Mouse (Mus musculus): ENCODE measurements around the gene P2ry12.

- TF ChIP-seq POLR2A (IDR thresholded peaks at IDR 0.05; ENCODE audit: control insufficient read depth in 1 of 2, insufficient read depth in 1 of 2, low read depth in 1 of 2, low read length in 2 of 2, poor library complexity in 1 of 2) = no peak
- TF ChIP-seq SIN3A (IDR thresholded peaks at IDR 0.05; ENCODE audit: low read length) = no peak
- no peak for TF ChIP-seq JUND (IDR thresholded peaks at IDR 0.05; ENCODE audit: low read depth, low read length)
- TF ChIP-seq CTCF (IDR thresholded peaks at IDR 0.05 in 2 of 3, conservative IDR thresholded peaks at IDR 0.05 in 1 of 3; ENCODE audit: control insufficient read depth in 1 of 3, insufficient read depth in 1 of 3, low read depth in 2 of 3, low read length in 3 of 3, poor library complexity in 1 of 3, severe bottlenecking in 1 of 3) = no peak
- no peak for TF ChIP-seq TCF12 (IDR thresholded peaks at IDR 0.05; ENCODE audit: low read depth, low read length)
- no peak for TF ChIP-seq GATA1 (IDR thresholded peaks at IDR 0.05; ENCODE audit: low read depth, low read length)
These were observed 780 bp downstream of the P2ry12 start for GRCm38 (mm10) chr3:59261709-59262472.
